Mouse (Mus musculus) cortical plate, adult 2 months (tissue): ENCODE data around the gene Cacna2d3.

ENCODE experiments used
- CTCF ChIP-seq: fragments of 200-500 bp; IDR thresholded peaks from 2 replicates; pipeline ENCODE4 v1.5.1; 2011; ENCODE audit warnings: mild to moderate bottlenecking, control low read depth, low read length; ENCODE audit not compliant: insufficient read depth; ENCODE audit errors: extremely low read depth
- POLR2A ChIP-seq: fragments of 200-500 bp; IDR thresholded peaks from 2 replicates; pipeline ENCODE4 v1.6.1; 2011; ENCODE audit warnings: mild to moderate bottlenecking, low read length, control low read depth; ENCODE audit not compliant: insufficient read depth; ENCODE audit errors: extremely low read depth

DNA sequence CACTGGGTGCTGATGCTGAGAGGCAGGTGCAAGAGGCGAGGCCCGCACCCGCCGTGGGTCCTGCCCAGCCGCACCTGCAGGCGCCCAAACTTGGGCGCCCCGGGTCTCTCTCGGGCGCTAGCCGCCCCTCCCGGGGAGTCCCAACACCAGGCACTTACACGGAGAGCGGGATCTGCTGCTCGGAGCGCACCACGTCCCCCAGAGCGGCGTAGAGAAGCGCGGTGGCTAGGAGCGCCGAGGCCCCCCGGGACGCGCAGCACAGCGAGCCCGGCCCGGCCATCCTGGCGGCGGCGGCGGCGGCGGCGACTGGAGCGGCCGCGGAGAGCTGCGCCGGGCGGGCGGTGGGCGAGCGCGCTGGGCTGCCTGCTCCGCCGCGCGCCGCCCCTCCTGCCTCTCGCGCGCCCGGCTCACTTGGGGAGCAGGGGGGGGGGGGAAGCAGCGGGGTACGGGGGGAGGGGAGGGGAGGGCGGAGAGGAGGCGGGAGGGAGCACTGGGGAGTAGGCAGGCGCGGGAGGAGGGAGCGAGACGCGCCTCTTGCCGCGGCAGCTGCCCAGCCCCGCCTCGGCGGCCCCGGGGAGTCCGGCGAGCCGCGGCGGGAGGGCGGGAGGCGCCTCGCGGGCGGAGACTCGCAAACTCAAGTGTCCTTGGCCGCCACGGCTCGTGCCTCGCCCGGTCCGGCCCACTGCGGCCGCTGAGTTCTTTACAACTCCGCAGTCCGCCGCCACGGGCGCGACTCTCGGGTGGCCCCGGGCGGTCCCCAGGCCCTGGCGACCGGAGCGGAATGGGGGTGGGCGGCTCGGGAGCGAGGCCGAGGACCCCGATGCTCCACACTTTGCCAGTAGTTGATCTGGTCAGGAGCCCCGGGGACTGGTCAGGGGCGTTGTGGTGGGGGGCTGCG lies at the start of gene Cacna2d3:
- no peak for TF ChIP-seq CTCF
- no peak for TF ChIP-seq POLR2A
